Mouse (Mus musculus): ENCODE measurements around the gene Vwde. TPM values are rescaled to one million over a fixed set of nuclear protein-coding genes. Genes with fewer than 3 reads are reported as not detected.

Gene Vwde
- polyA plus RNA-seq (2015; fragmentation: Nextera tagmentation; extraction: Ambion mirVana) = 0.03 TPM in 1 of 2 replicates, not detected in the other

GRCm38 (mm10) chr6:13224596-13225227 lies at the start of gene Vwde:
Gene Vwde, minus strand, starts transcription at chr6:13224965.
- Histone ChIP-seq H3K27ac (no peak within 1 kb of the TSS), H3K9me3 (no peaks in the 10 kb centered on the region), H3K27me3 (replicated peaks) (no peaks in the 10 kb centered on the region), H3K4me1 (replicated peaks) (no peaks in the 10 kb centered on the region), H3K36me3 (no peaks in the 10 kb centered on the region), H3K4me3 (replicated peaks) (peak within 1 kb of the TSS; percentile 14), H3K4me2 (replicated peaks) (peak within 1 kb of the TSS; percentile 52), H3K9ac (no peak within 1 kb of the TSS; the same call in 1 of the 2 replicates)
- WGBS = 30% methylated on average over 15 of the region's 15 CpGs
- no peak for ATAC-seq

DNA sequence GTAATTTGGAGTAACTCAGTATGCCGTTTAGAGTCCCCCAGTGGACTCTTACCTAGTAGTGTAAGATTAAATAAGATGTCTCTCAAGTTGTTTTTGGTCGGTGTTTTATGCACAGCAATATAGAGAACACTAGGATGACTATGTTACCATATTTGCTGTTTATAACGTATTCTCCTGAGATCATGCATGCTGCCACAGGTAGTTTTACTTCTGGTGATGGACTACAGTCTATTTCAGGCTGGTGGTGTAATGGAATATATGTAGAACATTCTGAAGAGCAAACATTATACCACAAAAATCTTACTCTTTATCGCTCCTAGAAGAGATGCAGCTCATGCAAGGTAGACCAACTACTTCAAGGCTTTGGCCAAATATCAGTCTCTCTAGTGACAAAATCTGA lies 30.6 kb upstream of the Vwde start:
- Histone ChIP-seq H3K9me3 (no peaks in the 10 kb centered on the region), H3K36me3 (no peaks in the 10 kb centered on the region), H3K27ac (no peak overlapping the region), H3K4me2 (replicated peaks) (no peak overlapping the region), H3K4me3 (replicated peaks) (no peak overlapping the region), H3K9ac (no peak overlapping the region), H3K4me1 (replicated peaks) (no peaks in the 10 kb centered on the region), H3K27me3 (replicated peaks) (no peaks in the 10 kb centered on the region)
- ATAC-seq = no peak
- WGBS = 87% methylated on average over 4 of the region's 4 CpGs

GRCm38 (mm10) chr6:13248317-13248969 lies 23.7 kb upstream of the Vwde start:
- no peaks in the 10 kb centered on the region for H3K27me3 ChIP-seq (replicated peaks)
- H3K9me3 ChIP-seq = no peaks in the 10 kb centered on the region
- no peak overlapping the region for H3K4me3 ChIP-seq (replicated peaks)
- no peak overlapping the region for H3K9ac ChIP-seq
- no peak overlapping the region for H3K4me2 ChIP-seq (replicated peaks)
- H3K27ac ChIP-seq = no peak overlapping the region
- no peaks in the 10 kb centered on the region for H3K36me3 ChIP-seq
- H3K4me1 ChIP-seq (replicated peaks) = no peaks in the 10 kb centered on the region
- WGBS = 76% methylated on average over 4 of the region's 4 CpGs
- no peak for ATAC-seq

DNA sequence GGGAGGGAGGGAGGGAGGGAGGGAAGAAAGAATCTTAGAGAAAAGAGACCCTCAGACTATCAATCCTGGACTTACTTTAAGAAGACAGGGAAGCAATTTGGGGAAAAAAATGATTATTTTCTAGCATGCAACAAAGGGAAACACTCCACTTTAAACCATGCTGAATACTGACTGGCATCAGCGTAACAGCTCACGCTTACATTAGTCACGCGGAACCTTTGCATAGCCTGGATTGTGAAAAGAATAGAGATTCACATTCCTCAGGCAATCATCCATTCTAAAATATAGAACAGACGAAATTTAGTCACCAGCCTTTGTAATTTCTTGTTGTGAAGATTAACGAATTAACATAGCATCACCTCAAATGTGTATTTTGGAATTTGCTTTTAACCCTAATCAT lies 18.6 kb downstream of the Vwde start:
- Histone ChIP-seq H3K9me3 (no peaks in the 10 kb centered on the region), H3K4me1 (replicated peaks) (no peaks in the 10 kb centered on the region), H3K36me3 (no peaks in the 10 kb centered on the region), H3K27ac (no peak overlapping the region), H3K4me3 (replicated peaks) (no peak overlapping the region), H3K4me2 (replicated peaks) (no peak overlapping the region), H3K27me3 (replicated peaks) (no peaks in the 10 kb centered on the region), H3K9ac (no peak overlapping the region)
- WGBS = 80% methylated on average over 6 of the region's 6 CpGs
- ATAC-seq = no peak

DNA sequence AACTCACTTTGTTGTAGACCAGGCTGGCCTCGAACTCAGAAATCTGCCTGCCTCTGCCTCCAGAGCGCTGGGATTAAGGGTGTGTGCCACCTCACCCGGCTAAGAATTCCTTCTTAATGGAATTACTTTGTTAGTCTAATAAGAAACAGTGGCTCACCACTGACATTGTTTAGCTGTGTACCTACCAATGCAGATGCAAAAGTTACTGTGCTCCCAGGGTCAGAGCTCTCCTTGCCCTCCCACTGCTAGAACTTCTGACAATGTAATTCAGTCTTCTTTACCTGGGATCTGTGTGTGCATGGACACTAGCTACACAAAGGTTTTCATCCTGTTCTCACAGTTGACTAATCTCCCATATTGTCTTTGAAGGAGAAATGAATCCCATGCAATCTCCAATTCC lies 27.3 kb downstream of the Vwde start:
- H3K4me1 ChIP-seq (replicated peaks) = no peaks in the 10 kb centered on the region
- H3K27ac ChIP-seq = no peak overlapping the region
- H3K9me3 ChIP-seq = no peaks in the 10 kb centered on the region
- H3K36me3 ChIP-seq = no peaks in the 10 kb centered on the region
- no peak overlapping the region for H3K4me3 ChIP-seq (replicated peaks)
- ATAC-seq = no peak
- H3K9ac ChIP-seq = no peak overlapping the region
- no peaks in the 10 kb centered on the region for H3K27me3 ChIP-seq (replicated peaks)
- no peak overlapping the region for H3K4me2 ChIP-seq (replicated peaks)
- WGBS = 87% methylated on average over 3 of the region's 3 CpGs

DNA sequence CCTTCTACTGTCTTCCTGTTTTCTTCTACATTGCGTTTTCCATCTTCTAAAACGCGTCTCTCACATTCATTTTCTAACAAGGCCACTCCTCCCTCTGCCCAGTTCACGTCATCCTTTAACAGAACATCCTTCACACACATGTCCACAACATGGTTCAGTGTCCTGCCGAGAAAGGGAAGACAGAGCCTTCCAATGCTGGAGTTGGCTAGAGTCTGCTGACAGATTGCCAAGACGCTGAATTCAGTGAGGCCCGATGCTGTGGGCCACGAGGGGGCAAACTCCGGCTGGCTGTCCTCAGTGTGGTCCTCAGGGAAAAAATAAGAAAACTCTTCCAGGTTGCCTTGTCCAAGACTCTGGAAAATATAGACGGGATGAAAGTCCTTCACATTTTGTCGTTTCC lies 37.9 kb downstream of the Vwde start:
- Histone ChIP-seq H3K9me3 (no peaks in the 10 kb centered on the region), H3K4me2 (replicated peaks) (no peak overlapping the region), H3K27me3 (replicated peaks) (no peaks in the 10 kb centered on the region), H3K4me1 (replicated peaks) (no peaks in the 10 kb centered on the region), H3K36me3 (no peaks in the 10 kb centered on the region), H3K9ac (no peak overlapping the region), H3K4me3 (replicated peaks) (no peak overlapping the region), H3K27ac (no peak overlapping the region)
- ATAC-seq = no peak
- WGBS = 81% methylated on average over 11 of the region's 11 CpGs

- H3K4me3 ChIP-seq (replicated peaks) = no peak overlapping the region
- no peak overlapping the region for H3K4me2 ChIP-seq (replicated peaks)
- H3K9ac ChIP-seq = no peak overlapping the region
- H3K27me3 ChIP-seq (replicated peaks) = no peaks in the 10 kb centered on the region
- no peaks in the 10 kb centered on the region for H3K9me3 ChIP-seq
- H3K27ac ChIP-seq = no peak overlapping the region
- 68% methylated on average over 3 of the region's 3 CpGs for WGBS
- no peak for ATAC-seq
- no peaks in the 10 kb centered on the region for H3K4me1 ChIP-seq (replicated peaks)
- no peaks in the 10 kb centered on the region for H3K36me3 ChIP-seq
Measured at GRCm38 (mm10) chr6:13180061-13180460, 44.7 kb downstream of the Vwde start.

DNA sequence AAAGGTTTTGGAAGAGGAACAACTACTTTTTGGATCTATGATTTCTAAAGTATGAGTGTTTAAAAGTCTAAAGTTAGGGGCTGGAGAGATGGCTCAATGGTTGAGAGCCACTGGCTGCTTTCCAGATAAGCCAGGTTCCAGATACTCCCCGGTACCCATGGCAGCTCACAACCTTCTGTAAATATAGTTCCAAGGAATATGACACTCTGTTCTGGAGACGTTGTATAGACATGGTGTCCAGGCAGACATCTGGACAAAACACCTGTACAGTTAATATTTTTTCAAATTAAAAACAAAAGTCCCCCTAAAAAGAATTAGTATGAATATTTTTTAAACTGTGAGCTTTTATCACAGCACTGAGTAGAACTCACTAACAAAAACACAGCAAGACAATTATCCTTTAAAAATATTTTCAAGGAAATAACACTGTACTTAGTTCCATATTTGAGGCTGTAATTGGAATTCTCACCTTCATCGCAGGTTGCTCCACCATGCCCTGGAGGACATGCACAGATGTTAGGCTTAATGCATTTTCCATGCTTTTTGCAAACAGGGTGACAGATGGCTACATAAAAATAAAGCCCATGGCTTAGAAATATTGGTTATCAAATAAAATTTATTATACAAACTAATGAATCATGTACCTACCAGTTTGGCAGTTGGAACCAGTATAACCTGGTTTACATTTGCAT lies 55.2 kb downstream of the Vwde start:
- Histone ChIP-seq H3K9me3 (no peaks in the 10 kb centered on the region), H3K4me2 (replicated peaks) (no peak overlapping the region), H3K4me1 (replicated peaks) (no peaks in the 10 kb centered on the region), H3K27me3 (replicated peaks) (no peaks in the 10 kb centered on the region), H3K36me3 (no peaks in the 10 kb centered on the region), H3K4me3 (replicated peaks) (no peak overlapping the region), H3K27ac (no peak overlapping the region), H3K9ac (no peak overlapping the region)
- 64% methylated on average over 3 of the region's 3 CpGs for WGBS
- no peak for ATAC-seq

DNA sequence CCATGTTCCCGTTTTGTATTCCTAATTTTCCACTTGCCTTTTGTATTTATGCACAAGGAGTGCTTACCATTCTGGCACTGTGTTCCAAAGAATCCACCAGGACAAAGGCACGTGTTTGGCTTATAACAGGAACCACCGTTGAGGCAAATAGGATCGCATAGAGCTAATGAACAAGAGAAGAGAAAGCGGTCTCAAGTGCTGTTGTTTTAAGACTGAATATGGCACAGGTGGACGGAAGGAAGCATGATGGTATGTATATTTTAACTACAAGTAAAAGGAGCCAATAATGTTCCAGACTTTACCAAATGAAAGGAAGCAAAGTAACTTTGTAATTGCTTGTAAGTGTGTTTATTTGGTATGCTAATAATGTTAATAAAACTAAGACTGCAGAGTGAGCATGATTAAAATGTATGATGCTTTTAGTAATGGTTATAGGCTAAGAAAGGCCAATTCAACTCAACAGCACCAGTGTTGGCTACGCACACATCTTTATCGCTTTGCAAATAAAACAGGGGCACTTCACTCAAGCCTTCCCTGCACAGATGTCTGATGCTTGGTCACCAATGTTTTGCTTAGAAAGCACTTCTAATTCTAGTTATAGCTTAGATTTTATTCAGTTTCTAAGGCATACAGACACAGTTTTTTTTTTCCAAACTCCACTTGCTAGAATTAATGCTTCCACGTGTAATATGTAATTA lies 58.4 kb downstream of the Vwde start:
- Histone ChIP-seq H3K27me3 (replicated peaks) (no peaks in the 10 kb centered on the region), H3K4me2 (replicated peaks) (no peak overlapping the region)
- 82% methylated on average over 9 of the region's 9 CpGs for WGBS

DNA sequence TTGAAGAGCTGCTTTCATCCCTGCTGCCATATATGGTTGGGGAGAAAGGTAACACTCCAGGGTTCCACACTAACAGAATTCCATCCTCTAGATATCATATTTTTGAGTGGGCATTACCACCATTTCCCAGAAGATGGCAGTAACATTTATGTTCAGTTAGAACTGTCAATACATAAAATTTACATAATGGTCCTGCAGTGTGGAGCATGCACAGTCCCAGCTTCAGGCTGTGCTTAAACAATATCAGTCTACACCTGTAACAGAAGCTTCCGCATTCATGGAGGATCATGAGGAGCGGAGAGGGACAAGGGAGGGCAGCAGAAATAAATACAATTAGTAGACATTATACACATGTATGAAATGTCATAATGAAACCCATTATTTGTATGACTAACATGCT lies 65.3 kb downstream of the Vwde start:
- Histone ChIP-seq H3K36me3 (no peaks in the 10 kb centered on the region), H3K27ac (no peak overlapping the region), H3K27me3 (replicated peaks) (no peaks in the 10 kb centered on the region), H3K4me3 (replicated peaks) (no peak overlapping the region), H3K9ac (no peak overlapping the region), H3K4me2 (replicated peaks) (no peak overlapping the region), H3K4me1 (replicated peaks) (no peaks in the 10 kb centered on the region), H3K9me3 (no peaks in the 10 kb centered on the region)
- 90% methylated on average over 2 of the region's 2 CpGs for WGBS
- no peak for ATAC-seq

More for the DNA sequence above, 58.4 kb downstream of the Vwde start:
- Histone ChIP-seq H3K4me1 (replicated peaks) (no peaks in the 10 kb centered on the region), H3K27ac (no peak overlapping the region), H3K9me3 (no peaks in the 10 kb centered on the region), H3K9ac (no peak overlapping the region), H3K36me3 (no peaks in the 10 kb centered on the region), H3K4me3 (replicated peaks) (no peak overlapping the region)
- ATAC-seq = no peak

GRCm38 (mm10) chr6:13153888-13154697 lies 70.7 kb downstream of the Vwde start:
- H3K9ac ChIP-seq = no peak overlapping the region
- no peaks in the 10 kb centered on the region for H3K36me3 ChIP-seq
- no peak for ATAC-seq
- H3K9me3 ChIP-seq = no peaks in the 10 kb centered on the region
- H3K27me3 ChIP-seq (replicated peaks) = no peaks in the 10 kb centered on the region
- 95% methylated on average over 9 of the region's 9 CpGs for WGBS
- no peak overlapping the region for H3K4me3 ChIP-seq (replicated peaks)
- no peak overlapping the region for H3K27ac ChIP-seq
- no peaks in the 10 kb centered on the region for H3K4me1 ChIP-seq (replicated peaks)
- no peak overlapping the region for H3K4me2 ChIP-seq (replicated peaks)
